Mouse (Mus musculus) central nervous system, embryonic 18 days (tissue): ENCODE measurements around the gene Mlec. TPM values are rescaled to one million over a fixed set of nuclear protein-coding genes. Genes with fewer than 3 reads are reported as not detected.

Experiments used
- polyA plus RNA-seq: library from polyadenylated mRNA; depleted of rRNA; stranded (reverse); fragments of >200 nt; gene quantifications from 2 replicates; pipeline ENCODE4 v1.2.3, GENCODE M21; 2012; rRNA removed

Mlec gene
- 61.9 and 66.2 TPM in 2 replicates for polyA plus RNA-seq

DNA sequence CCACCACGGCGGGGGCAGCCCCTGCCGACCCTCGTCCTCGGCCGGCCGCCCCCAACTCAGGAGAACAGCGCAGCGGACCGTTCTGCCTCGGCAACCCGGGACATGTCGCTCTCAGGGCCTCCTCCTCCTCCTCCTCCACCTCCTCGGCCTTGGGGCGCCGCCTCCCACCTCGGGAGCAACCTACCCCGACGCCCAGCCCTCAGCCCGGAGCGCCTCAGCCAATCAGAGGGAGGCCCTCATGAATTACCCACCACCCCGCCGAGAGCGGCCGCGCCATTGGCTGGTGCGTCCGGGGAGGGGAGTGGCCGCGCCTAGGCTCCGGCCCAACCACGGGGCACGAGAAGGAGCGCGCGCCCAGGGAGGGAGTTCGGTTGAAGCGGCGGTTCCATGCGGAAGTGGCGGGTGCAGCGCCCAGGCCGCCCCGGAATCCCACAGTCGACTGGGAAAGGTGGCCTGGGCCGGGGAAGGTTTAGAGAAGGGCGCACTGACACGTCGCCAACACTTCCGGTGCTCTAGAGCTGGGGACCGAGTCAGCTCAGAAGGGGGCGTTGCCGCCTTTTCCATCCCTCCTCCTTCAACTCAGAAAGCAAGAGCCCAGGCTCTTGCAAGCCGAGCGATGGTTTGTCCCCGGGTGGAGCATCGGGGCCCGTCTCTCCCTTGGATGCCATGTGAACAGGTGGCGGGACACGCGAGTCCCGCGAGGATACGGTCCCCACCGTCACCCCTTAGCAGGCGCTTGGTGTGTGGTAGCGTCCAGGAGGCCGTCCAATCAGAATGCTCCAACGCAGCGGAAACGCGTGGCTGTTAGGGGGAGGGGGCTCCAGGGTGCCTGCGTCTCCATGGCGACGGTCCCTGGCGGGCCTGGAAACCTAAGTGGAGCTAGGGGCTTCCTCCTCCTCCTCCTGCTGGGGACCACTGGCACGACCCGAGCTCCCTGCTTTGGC lies at the start of gene Mlec:
Gene Mlec (minus strand): TSS at position 140 of the 944 bp plus-strand sequence.

GRCm38 (mm10) chr5:115193669-115194625 lies 36.0 kb upstream of the Mlec start, which contains the start of gene Cabp1:
Gene Cabp1, minus strand, starts transcription at chr5:115194381.

DNA sequence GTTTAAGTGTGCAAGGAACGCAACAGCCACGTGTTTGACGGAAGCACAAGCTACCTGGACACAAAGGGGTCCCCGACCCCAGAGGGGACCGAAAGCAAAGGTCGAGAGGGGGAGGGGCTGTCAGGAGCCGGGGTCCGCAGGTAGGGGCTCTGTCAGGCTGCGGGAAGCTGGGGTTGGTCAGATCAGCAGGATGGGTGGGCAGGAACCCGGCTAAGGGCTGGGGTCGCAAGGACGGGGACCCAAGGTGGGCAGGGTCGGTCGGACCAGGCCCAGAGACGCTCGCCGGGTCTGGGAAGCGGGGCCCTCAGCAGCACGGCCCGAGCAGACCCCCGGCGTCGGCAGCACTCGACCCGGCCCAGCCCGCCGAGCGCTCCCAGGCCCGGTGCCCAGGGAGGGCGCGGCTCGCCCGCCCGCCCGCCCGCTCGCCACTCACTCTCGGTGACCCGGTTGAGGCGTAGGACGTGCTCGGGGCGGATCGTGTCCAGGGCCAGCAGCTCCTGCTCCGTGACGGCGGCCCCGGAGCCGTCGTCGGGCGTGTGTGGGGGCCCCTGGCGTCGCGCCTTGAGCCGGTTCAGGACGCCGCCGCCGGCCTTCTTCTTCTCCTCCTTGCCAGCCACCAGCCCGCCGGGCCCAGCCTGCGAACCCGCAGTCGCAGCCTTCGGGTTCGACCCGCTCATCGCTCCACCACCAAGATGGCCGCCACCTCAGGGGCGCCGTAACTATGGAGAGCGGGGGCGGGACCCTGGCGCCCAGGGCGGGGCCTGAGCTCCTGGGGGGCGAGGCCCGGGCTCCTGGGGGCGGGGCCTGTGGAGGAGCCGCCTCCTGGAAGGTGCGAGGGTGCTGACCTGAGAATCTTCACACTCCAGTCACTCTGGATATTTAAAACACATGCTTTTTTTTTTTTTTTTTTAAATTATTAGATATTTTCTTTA lies 23.5 kb downstream of the Mlec start, which contains the start of gene Unc119b:
Gene Unc119b (minus strand): TSS at position 742 of the 932 bp plus-strand sequence.

GRCm38 (mm10) chr5:115118961-115119570 lies 38.9 kb downstream of the Mlec start, which contains the start of gene Acads:
Gene Acads, minus strand, starts transcription at chr5:115119346.

DNA sequence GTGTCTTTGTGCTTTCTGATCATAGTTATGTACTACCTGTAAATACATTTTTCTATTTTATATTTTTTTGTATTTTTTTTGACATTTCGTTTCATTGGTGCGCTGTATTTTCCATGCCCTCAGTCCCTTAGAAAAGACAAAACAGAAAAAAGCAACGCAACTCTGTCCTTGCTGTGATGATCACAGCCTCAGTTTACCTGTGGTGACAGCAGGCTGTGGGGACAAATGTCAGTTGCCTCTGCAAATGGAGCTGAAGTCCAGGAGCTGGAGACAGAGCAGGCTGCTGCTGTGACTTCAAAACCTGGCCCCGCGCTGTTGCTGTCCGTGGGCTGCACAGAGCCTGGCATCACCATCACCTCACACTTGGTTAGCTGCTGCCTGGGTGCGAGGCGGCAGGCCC lies 59.8 kb downstream of the Mlec start, which contains the start of gene Gm10401:
Gene Gm10401 (minus strand): TSS at position 101 of the 400 bp plus-strand sequence.

Other genes starting within 250 kb of the Mlec start
- 0.32 and 0.71 TPM in 2 replicates for gene Oasl1, start 234.9 kb downstream of the Mlec start, polyA plus RNA-seq
- gene 2210016L21Rik, start 216.0 kb downstream of the Mlec start, polyA plus RNA-seq = 97.8 and 102 TPM in 2 replicates
- gene Hnf1a, start 187.1 kb downstream of the Mlec start, polyA plus RNA-seq = not detected in 2 replicates
- gene Sppl3, start 147.0 kb downstream of the Mlec start, polyA plus RNA-seq = 96.3 and 106 TPM in 2 replicates
- gene Gm10401, start 59.9 kb downstream of the Mlec start, polyA plus RNA-seq = 0.21 and 0.31 TPM in 2 replicates
- gene Acads, start 38.8 kb downstream of the Mlec start, polyA plus RNA-seq = 14.5 and 16.4 TPM in 2 replicates
- gene Unc119b, start 23.2 kb downstream of the Mlec start, polyA plus RNA-seq = 35.1 and 37.4 TPM in 2 replicates
- 54.7 and 57.3 TPM in 2 replicates for gene Cabp1, start 36.2 kb upstream of the Mlec start, polyA plus RNA-seq
- gene Pop5, start 77.7 kb upstream of the Mlec start, polyA plus RNA-seq = 62.9 and 64.4 TPM in 2 replicates
- gene Rnf10, start 114.7 kb upstream of the Mlec start, polyA plus RNA-seq = 171 and 186 TPM in 2 replicates
- gene Coq5, start 121.5 kb upstream of the Mlec start, polyA plus RNA-seq = 21.0 and 23.5 TPM in 2 replicates
- 921 and 931 TPM in 2 replicates for gene Dynll1, start 142.8 kb upstream of the Mlec start, polyA plus RNA-seq
- 77.3 and 91.8 TPM in 2 replicates for gene Srsf9, start 169.0 kb upstream of the Mlec start, polyA plus RNA-seq
- gene Gatc, start 183.0 kb upstream of the Mlec start, polyA plus RNA-seq = 29.5 and 32.5 TPM in 2 replicates
- 35.5 and 37.2 TPM in 2 replicates for gene Triap1, start 183.0 kb upstream of the Mlec start, polyA plus RNA-seq
- gene Cox6a1, start 190.8 kb upstream of the Mlec start, polyA plus RNA-seq = 1,710 and 1,793 TPM in 2 replicates